Mouse (Mus musculus) cerebellum, adult 11 months (tissue): ENCODE results near the gene Olfr350.

Experiments
- DNase-seq: peaks from one replicate; pipeline ENCODE4 v3.0.0; 2022

The Olfr350 gene

DNA sequence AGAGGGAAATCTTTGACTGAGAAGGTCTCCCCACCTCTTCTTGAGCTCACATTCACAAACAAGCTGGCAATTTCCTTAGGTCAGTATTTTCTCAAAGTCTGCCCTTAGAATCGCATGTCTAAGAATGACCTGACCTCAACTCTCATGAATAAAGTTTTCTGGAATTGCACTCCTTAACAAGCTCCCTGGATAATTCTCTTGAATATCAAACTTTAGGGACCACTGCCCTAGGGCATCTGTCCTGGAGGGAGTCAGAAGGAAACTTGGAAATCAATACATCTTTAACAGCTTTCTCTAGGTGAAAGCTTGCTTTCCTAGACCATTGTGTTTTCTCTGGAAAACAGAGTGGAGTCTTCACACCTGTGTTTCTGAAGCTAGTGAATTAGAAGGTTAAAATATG, at the start of gene Olfr350:
TSS of gene Olfr350 (plus strand) at position 301 of the 400 bp plus-strand sequence.
- DNase-seq = no peak

DNA sequence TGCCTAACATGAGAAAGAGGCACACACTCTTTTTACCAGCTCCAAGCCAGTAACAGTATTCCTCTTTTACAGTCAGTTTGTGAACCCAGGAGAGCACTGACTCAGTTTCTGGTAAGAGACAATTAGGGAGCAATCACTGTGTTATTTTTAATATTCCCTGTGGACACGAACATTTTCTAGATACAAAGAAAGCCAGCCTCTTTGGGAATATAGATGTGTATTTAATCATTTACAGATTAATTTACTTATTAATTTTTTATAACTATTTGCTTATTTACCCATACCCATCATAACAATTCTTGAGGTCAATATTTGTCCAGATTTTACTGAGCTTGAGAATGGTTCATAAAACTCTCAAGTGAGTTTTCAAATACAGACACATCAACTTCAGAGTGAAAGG, 29.2 kb upstream of the Olfr350 start, which contains the start of gene Olfr3:
TSS of gene Olfr3 (minus strand) at position 101 of the 400 bp plus-strand sequence.
- no peak for DNase-seq

DNA sequence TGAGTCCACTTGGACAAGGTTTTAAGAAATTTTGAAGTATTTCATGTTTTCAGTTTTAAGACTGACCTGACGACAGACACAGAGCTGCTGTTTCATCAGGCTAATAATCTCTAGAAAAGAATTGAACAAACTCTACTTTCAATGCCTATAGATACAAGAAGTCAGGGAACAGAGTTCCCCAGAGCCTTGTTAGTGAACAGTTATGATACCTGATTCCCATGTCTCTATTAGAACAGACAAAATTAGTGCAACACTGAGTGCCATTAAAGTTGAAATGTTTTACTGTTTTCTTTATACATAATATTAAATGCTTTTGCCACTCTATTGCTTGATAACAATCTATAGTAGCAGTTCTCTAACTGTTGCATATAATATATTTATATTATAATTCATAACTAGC, 16.4 kb downstream of the Olfr350 start, which contains the start of gene Olfr351:
TSS of gene Olfr351 (minus strand) at position 101 of the 400 bp plus-strand sequence.
- DNase-seq = no peak

- DNase-seq = no peak
Observed at GRCm38 (mm10) chr2:36868160-36868559, 22.1 kb downstream of the Olfr350 start, which contains the start of gene Olfr352. TSS of gene Olfr352 (plus strand) at chr2:36868460.

GRCm38 (mm10) chr2:36892836-36893235, 46.7 kb downstream of the Olfr350 start, which contains the start of gene Olfr353:
TSS of gene Olfr353 (minus strand) at chr2:36892936.
- no peak for DNase-seq

DNA sequence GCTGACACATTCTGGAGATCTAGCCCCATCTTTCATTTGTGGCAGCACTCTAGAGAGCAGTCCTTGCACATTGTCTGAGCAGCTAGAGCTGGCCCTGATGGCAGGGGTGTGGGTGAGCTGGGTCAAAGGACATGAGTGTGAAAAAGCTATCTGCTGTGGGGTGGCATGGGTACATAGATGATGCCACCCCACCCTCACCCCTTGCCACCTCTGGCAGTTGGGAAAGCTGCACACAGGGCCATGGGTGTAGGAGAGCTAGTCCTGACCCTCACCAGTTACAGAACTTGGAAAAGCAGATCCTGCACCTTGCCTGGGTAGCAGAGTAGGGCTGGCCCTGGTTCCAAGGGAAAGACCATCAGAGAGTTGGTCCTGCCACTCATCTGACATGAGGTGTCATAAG, 51.0 kb downstream of the Olfr350 start:
- no peak for DNase-seq
